Mouse (Mus musculus) brain, embryonic 18.5 days (tissue): Measurements from ENCODE around the gene Rorb.

Experiments
- DNase-seq: peaks from one replicate; pipeline ENCODE4 v3.0.0-alpha.2; 2012; ENCODE audit warnings: low read depth, low spot score

The Rorb gene

GRCm38 (mm10) chr19:19033974-19034373 is 77.0 kb downstream of the Rorb start:
- DNase-seq = no peak

- peak; percentile 26 for DNase-seq
These were observed 105.9 kb downstream of the Rorb start for GRCm38 (mm10) chr19:19005144-19005543.

- DNase-seq = no peak
These were observed 106.9 kb downstream of the Rorb start for GRCm38 (mm10) chr19:19004023-19004656.

- DNase-seq = no peak
These were observed 112.0 kb downstream of the Rorb start for GRCm38 (mm10) chr19:18998966-18999365.

- no peak for DNase-seq
These were observed 113.3 kb downstream of the Rorb start for GRCm38 (mm10) chr19:18997711-18998110.

GRCm38 (mm10) chr19:18979996-18980395 is 131.0 kb downstream of the Rorb start:
- DNase-seq = no peak

- peak; percentile 51 for DNase-seq
These were observed 136.0 kb downstream of the Rorb start for GRCm38 (mm10) chr19:18974796-18975660.

GRCm38 (mm10) chr19:18969386-18969785 is 141.6 kb downstream of the Rorb start:
- no peak for DNase-seq

GRCm38 (mm10) chr19:18967307-18967706 is 143.7 kb downstream of the Rorb start:
- DNase-seq = no peak

- DNase-seq = no peak
These were observed 151.1 kb downstream of the Rorb start for GRCm38 (mm10) chr19:18959862-18960261.

GRCm38 (mm10) chr19:18952806-18953205 is 158.2 kb downstream of the Rorb start:
- no peak for DNase-seq

GRCm38 (mm10) chr19:18947193-18947592 is 163.8 kb downstream of the Rorb start:
- DNase-seq = no peak

- no peak for DNase-seq
These were observed 165.7 kb downstream of the Rorb start for GRCm38 (mm10) chr19:18945265-18945664.

GRCm38 (mm10) chr19:18941391-18941790 is 169.6 kb downstream of the Rorb start:
- no peak for DNase-seq

- DNase-seq = no peak
These were observed 199.1 kb downstream of the Rorb start for GRCm38 (mm10) chr19:18911755-18912340.

- DNase-seq = no peak
These were observed 201.4 kb downstream of the Rorb start for GRCm38 (mm10) chr19:18909641-18910040.

GRCm38 (mm10) chr19:18905511-18905910 is 205.5 kb downstream of the Rorb start:
- no peak for DNase-seq

- DNase-seq = no peak
These were observed 208.3 kb downstream of the Rorb start for GRCm38 (mm10) chr19:18902694-18903067.

- DNase-seq = no peak
These were observed 208.8 kb downstream of the Rorb start for GRCm38 (mm10) chr19:18902041-18902693.

GRCm38 (mm10) chr19:18898238-18898637 is 212.8 kb downstream of the Rorb start:
- no peak for DNase-seq

- no peak for DNase-seq
These were observed 220.8 kb downstream of the Rorb start for GRCm38 (mm10) chr19:18890216-18890615.

- DNase-seq = no peak
These were observed 221.4 kb downstream of the Rorb start for GRCm38 (mm10) chr19:18889632-18890031.
